Mouse (Mus musculus): ENCODE data around the gene Bmpr1b. TPM values are rescaled to one million over a fixed set of nuclear protein-coding genes. Genes with fewer than 3 reads are reported as not detected.

Bmpr1b gene
- total RNA-seq (2015; ENCODE audit: low replicate concordance) (not detected in 2 replicates), total RNA-seq (2017; ENCODE audit: low replicate concordance) (not detected in 2 replicates)

GRCm38 (mm10) chr3:142168863-142169521 is at the start of gene Bmpr1b:
Gene Bmpr1b (minus strand): TSS chr3:142169425.
- no peak for ATAC-seq (replicated peaks; ENCODE audit: low FRiP score, poor library complexity, severe bottlenecking)

DNA sequence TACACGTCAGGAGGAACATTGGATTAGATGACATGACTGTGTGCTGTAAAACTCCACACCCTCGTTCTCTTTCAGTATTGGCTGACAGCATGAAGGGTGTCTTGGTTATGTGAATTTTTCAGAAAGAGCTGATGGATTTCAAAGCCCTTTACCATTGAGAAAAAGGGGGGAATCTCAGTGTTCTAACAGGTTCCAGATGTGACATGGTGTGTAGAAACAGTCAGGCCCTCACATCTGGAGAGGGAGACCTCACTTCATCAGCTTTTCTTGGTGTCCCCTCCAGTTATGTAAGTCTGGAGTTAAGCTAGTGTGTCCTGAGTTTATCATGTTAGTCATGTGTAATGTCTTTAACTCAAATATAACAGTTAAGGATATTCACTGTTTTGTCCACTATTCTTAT is 43.6 kb upstream of the Bmpr1b start:
- no peak for ATAC-seq (replicated peaks; ENCODE audit: low FRiP score, poor library complexity, severe bottlenecking)

DNA sequence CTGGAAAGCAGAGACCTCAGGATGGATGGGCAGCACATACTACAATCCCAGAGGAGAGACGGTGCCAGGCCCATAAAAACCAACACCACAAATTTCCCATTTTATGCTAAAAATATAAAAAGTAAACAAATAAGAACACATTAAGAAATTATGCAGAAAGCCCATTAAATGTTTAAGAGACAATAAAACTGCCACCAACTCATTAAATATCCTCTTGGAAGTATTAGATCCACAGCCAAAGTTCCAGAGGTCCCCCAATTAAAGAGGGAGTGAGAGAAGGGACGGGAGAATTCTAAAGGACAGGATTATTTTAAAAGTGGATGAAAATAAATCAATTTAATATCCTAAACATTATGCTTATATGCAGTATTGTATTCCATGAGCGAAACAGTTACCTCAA is 43.0 kb upstream of the Bmpr1b start:
- ATAC-seq (replicated peaks; ENCODE audit: low FRiP score, poor library complexity, severe bottlenecking) = no peak

- ATAC-seq (replicated peaks; ENCODE audit: low FRiP score, poor library complexity, severe bottlenecking) = no peak
These were observed 40.8 kb upstream of the Bmpr1b start for GRCm38 (mm10) chr3:142209981-142210380.

DNA sequence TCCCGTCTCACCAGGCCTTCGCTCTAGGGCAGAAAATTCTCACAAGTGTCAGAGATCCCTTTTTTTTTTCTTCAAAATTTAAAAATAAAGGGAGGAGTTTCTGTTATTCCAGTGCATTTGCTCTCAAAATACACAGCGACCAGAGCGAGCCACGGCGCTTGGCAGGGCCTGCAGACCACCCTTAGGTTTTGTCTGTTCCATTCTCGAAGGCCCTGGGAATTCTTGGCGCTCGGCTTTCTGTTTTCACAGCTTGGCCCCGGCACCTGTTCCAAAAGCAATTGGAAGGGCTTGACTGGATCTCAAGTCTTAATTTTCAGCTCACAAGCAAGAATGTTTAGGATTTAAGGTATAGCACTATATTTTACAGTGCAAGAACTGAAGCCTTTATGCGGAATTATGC is 39.8 kb upstream of the Bmpr1b start:
- ATAC-seq (replicated peaks; ENCODE audit: low FRiP score, poor library complexity, severe bottlenecking) = no peak

DNA sequence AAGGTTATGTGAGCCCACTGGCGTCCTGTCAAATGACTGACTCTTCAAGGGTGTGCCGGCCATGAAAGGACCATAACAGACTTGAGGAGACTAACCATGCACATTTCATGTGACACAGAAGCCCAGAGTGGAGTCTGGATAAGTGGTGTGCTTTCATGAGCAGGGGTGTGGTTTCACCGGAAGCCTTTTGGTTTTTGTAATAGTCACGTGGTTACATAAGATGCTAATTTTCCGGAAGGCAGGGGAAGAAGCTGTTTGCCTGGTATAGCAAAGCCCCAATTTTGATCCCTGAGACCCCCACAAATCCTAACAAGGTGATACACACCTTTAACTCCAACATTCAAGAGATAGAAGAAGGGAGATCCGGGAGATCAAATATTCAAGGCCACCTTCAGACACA is 38.3 kb upstream of the Bmpr1b start:
- no peak for ATAC-seq (replicated peaks; ENCODE audit: low FRiP score, poor library complexity, severe bottlenecking)

GRCm38 (mm10) chr3:142206316-142206715 is 37.1 kb upstream of the Bmpr1b start:
- ATAC-seq (replicated peaks; ENCODE audit: low FRiP score, poor library complexity, severe bottlenecking) = no peak

GRCm38 (mm10) chr3:142196142-142196541 is 26.9 kb upstream of the Bmpr1b start:
- ATAC-seq (replicated peaks; ENCODE audit: low FRiP score, poor library complexity, severe bottlenecking) = no peak

GRCm38 (mm10) chr3:142191627-142192026 is 22.4 kb upstream of the Bmpr1b start:
- peak; percentile 59; the same call in 1 of the 2 replicates for ATAC-seq (replicated peaks; ENCODE audit: low FRiP score, poor library complexity, severe bottlenecking)

DNA sequence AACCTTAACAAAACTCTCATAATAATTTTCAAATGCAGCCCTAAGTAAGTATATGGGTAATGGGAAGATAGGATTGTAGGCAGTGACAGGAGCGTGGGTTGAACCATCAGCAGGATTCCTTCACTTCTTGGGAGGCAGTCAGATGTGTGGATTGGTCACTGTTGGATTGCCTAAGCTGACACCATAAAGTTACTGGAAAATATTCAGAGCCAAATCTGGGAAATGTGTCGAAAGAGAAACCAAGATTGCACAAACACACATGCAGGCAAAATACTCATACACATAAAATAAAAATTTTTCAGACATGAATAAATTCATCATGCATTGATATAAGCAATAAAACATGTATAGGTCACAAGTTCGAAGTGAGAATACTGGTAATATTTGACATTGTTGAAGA is 17.3 kb upstream of the Bmpr1b start:
- ATAC-seq (replicated peaks; ENCODE audit: low FRiP score, poor library complexity, severe bottlenecking) = no peak

DNA sequence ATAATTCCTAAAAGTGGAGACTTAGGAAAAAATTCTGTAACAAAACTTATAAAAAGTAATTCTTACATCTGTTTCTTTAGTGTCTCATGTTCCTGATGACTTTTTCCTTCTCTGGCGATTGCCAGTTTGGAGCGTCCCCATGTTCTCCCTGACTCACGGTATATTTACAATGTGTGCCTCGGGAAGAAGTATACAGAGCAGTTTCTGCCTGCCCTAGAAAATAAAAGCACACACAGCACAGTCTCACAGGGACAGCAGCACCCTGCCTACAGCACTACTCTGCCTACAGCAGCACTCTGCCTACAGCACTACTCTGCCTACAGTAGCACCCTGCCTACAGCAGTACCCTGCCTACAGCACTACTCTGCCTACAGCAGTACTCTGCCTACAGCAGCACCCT is 4.8 kb upstream of the Bmpr1b start:
- no peak for ATAC-seq (replicated peaks; ENCODE audit: low FRiP score, poor library complexity, severe bottlenecking)

GRCm38 (mm10) chr3:142168251-142168862 is 868 bp downstream of the Bmpr1b start:
- no peak for ATAC-seq (replicated peaks; ENCODE audit: low FRiP score, poor library complexity, severe bottlenecking)

- ATAC-seq (replicated peaks; ENCODE audit: low FRiP score, poor library complexity, severe bottlenecking) = no peak
These were observed 4.2 kb downstream of the Bmpr1b start for GRCm38 (mm10) chr3:142164981-142165380.

DNA sequence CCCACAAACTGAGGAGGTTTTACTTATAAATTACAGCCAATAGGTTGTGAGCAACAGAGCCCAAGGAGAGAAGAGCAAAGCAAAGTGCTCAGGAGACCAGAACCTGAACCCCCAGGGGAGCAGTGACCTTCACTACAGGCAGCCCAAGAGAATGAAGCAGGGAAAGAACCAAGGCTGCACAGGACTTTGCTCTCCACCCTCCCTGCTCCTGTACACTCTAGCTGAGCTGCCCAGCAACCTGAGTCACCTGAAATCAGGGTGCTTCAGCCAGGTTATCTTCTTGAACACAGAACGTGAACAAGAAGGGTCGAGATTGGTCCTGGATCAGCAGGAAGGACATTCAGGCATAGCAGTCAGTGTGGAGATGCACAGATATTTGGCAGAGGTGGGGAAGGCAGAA is 5.3 kb downstream of the Bmpr1b start:
- ATAC-seq (replicated peaks; ENCODE audit: low FRiP score, poor library complexity, severe bottlenecking) = no peak

- ATAC-seq (replicated peaks; ENCODE audit: low FRiP score, poor library complexity, severe bottlenecking) = no peak
These were observed 7.8 kb downstream of the Bmpr1b start for GRCm38 (mm10) chr3:142161405-142161804.

GRCm38 (mm10) chr3:142151980-142152379 is 17.2 kb downstream of the Bmpr1b start:
- no peak for ATAC-seq (replicated peaks; ENCODE audit: low FRiP score, poor library complexity, severe bottlenecking)

- ATAC-seq (replicated peaks; ENCODE audit: low FRiP score, poor library complexity, severe bottlenecking) = no peak
These were observed 30.4 kb downstream of the Bmpr1b start for GRCm38 (mm10) chr3:142138796-142139195.

DNA sequence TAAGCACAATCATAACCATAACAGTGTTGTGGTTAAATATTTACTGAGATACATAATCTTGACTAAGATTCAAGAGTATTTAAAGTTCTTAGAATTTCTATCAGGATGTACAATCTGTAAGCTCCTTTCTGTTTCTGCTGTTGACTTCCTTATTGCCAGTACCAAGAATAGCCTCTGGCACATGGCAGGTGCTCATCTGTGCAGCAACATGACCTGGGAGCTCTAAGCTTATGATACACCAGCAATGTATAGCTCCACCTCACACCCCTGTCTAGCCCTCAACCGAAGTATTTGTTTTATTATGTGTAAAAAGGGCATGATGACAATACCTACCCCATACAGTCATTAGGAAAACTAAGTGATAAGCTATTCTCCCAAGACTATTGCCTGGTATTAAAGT is 42.8 kb downstream of the Bmpr1b start:
- no peak for ATAC-seq (replicated peaks; ENCODE audit: low FRiP score, poor library complexity, severe bottlenecking)

GRCm38 (mm10) chr3:142125556-142125955 is 43.7 kb downstream of the Bmpr1b start:
- ATAC-seq (replicated peaks; ENCODE audit: low FRiP score, poor library complexity, severe bottlenecking) = no peak

DNA sequence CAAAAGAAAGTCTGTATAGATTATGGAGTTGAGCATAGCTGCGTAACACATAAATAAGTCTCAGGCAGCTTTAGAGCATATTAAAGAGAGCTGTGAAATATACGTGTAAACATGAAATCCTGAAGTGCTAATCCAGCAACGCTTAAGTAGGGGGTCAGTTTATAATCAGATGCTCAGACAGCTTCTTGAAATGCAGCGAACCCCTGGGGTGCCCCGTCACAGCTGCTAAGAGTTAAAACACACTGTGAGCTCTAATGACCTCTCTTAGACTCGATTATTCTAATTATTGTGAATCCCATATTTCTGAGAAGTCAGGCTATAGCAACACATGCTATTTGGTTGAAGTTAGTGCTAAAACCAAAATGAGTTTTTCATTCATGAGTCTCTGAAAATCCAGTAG is 45.0 kb downstream of the Bmpr1b start:
- ATAC-seq (replicated peaks; ENCODE audit: low FRiP score, poor library complexity, severe bottlenecking) = no peak

GRCm38 (mm10) chr3:142122376-142122775 is 46.8 kb downstream of the Bmpr1b start:
- no peak for ATAC-seq (replicated peaks; ENCODE audit: low FRiP score, poor library complexity, severe bottlenecking)

GRCm38 (mm10) chr3:142120795-142121194 is 48.4 kb downstream of the Bmpr1b start:
- ATAC-seq (replicated peaks; ENCODE audit: low FRiP score, poor library complexity, severe bottlenecking) = no peak

All from erythroid progenitor cell, adult 5-6 weeks (primary cell).